9 mouse cellular contexts compared by ENCODE assay signal in the genomic region with DNA sequence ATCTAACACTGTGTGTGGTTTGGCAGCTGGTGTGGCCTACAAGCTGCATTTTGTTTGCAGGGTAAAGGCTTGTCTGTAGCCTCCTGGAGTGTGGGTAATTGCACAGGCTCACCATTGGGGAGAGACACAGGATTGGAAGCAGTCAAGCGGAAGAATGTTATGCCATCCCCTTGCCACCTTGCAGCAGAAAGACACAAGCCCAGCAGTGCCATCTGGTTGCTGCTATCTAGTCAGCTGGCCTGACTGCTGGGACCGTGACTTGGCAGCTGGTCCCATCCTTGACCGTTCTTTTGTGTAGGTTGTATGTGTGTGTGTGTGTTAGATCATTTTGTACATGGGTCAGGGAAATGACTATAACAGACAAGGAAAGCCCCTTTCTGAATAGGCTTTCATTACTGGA. TPM values are rescaled to one million over a fixed set of nuclear protein-coding genes. Genes with fewer than 3 reads are reported as not detected.
DNase-seq lines count a peak whose midpoint lies in the region; ATAC-seq and TF ChIP-seq lines count a peak whose summit lies in the region.
"Had no signal": no experiment of that assay in that cellular context is flagged by ENCODE, and none has a peak within 500 bp of the region (broad histone marks: within the 10 kb centered on the region; RNA-seq: fewer than 3 reads in every experiment).

No protein-coding gene starts in this region.

- no peaks in the 10 kb centered on the region for H3K4me1 ChIP-seq in liver, embryonic 14.5 days (replicated peaks; ENCODE audit: control insufficient read depth in 2 of 2, insufficient read depth in 2 of 2, low read length in 1 of 2)
- H3K4me1 ChIP-seq in liver, postnatal 0 days (ENCODE audit: insufficient read depth), result no peaks in the 10 kb centered on the region; the same call in 1 of the 2 replicates
- no peaks in the 10 kb centered on the region for H3K4me1 ChIP-seq in hindbrain, embryonic 10.5 days (replicated peaks)

- 0 out of 2 replicates have a peak, but pooled peaks have one; percentile 3 for TF ChIP-seq CTCF in liver, embryonic 14.5 days (IDR thresholded peaks at IDR 0.05; ENCODE audit: low read depth)
- no peak for TF ChIP-seq CTCF in liver, postnatal 0 days (IDR thresholded peaks at IDR 0.05; ENCODE audit: low read depth)

- peaks cover 9% of the 10 kb centered on the region for H3K36me3 ChIP-seq in liver, embryonic 14.5 days (replicated peaks; ENCODE audit: control insufficient read depth, insufficient read depth, low read depth)
- H3K36me3 ChIP-seq in liver, postnatal 0 days (replicated peaks; ENCODE audit: insufficient read depth, low read length), result peaks cover 22% of the 10 kb centered on the region
- H3K36me3 ChIP-seq in hindbrain, embryonic 10.5 days, result peaks cover 75% of the 10 kb centered on the region

- no peak for TF ChIP-seq EP300 in liver, embryonic 14.5 days (IDR thresholded peaks at IDR 0.05; ENCODE audit: low read depth)
- no peak for TF ChIP-seq EP300 in liver, postnatal 0 days (IDR thresholded peaks at IDR 0.05; ENCODE audit: low read depth)

- no peak for DNase-seq in liver, embryonic 14.5 days (ENCODE audit: low read depth in 3 of 3, low spot score in 3 of 3)
- no peak for DNase-seq in liver, postnatal 0 days
- DNase-seq in hindbrain, embryonic 10.5 days (ENCODE audit: low spot score), result no peak
- DNase-seq in left cerebral cortex, postnatal 36 days (ENCODE audit: low spot score in 2 of 2), result peak; percentile 48 to 59
- DNase-seq in right cerebral cortex, postnatal 4 days, result peak; percentile 19
- DNase-seq in gastrocnemius, postnatal 36 days, result no peak
- no peak for DNase-seq in urinary bladder, adult 2 months (ENCODE audit: low spot score)
- no peak for DNase-seq in gastrocnemius, adult 18-20 months (ENCODE audit: low spot score)

- 82% methylated on average over 3 of the region's 3 CpGs for WGBS in liver, embryonic 14.5 days (ENCODE audit: insufficient replicate concordance)
- WGBS in liver, postnatal 0 days (ENCODE audit: insufficient replicate concordance), result 88% methylated on average over 3 of the region's 3 CpGs
- WGBS in hindbrain, embryonic 10.5 days, result 87% methylated on average over 3 of the region's 3 CpGs

- no peak for ATAC-seq in liver, embryonic 14.5 days (ENCODE audit: insufficient read depth)
- no peak for ATAC-seq in liver, postnatal 0 days

- no peak overlapping the region for H3K9ac ChIP-seq in liver, embryonic 14.5 days (replicated peaks)
- H3K9ac ChIP-seq in liver, postnatal 0 days (replicated peaks), result no peak overlapping the region

- intact Hi-C loops in left cerebral cortex, postnatal 36 days (cut with DNase I), result loop anchor here (5.0 kb wide), 1 partner anchor 88 kb away; no protein-coding TSS in a partner anchor
- intact Hi-C loops in gastrocnemius, postnatal 36 days (cut with DNase I), result no loop called here

- H3K9me3 ChIP-seq in liver, embryonic 14.5 days (ENCODE audit: control insufficient read depth, low read length), result no peaks in the 10 kb centered on the region
- no peaks in the 10 kb centered on the region for H3K9me3 ChIP-seq in liver, postnatal 0 days (ENCODE audit: low read length)
- H3K9me3 ChIP-seq in hindbrain, embryonic 10.5 days, result no peaks in the 10 kb centered on the region

- H3K4me2 ChIP-seq in liver, embryonic 14.5 days (ENCODE audit: low read depth), result no peak overlapping the region
- H3K4me2 ChIP-seq in liver, postnatal 0 days (ENCODE audit: low read depth, low read length), result no peak overlapping the region

- no peaks in the 10 kb centered on the region for H3K27me3 ChIP-seq in liver, embryonic 14.5 days (ENCODE audit: control insufficient read depth, insufficient read depth, low read length)
- no peaks in the 10 kb centered on the region for H3K27me3 ChIP-seq in liver, postnatal 0 days (ENCODE audit: insufficient read depth, low read length)
- H3K27me3 ChIP-seq in hindbrain, embryonic 10.5 days (ENCODE audit: insufficient read depth, poor library complexity, severe bottlenecking), result no peaks in the 10 kb centered on the region

- no peak overlapping the region for H3K4me3 ChIP-seq in liver, embryonic 14.5 days (ENCODE audit: insufficient read depth in 1 of 2, low read depth in 2 of 2, low read length in 2 of 2)
- no peak overlapping the region for H3K4me3 ChIP-seq in liver, postnatal 0 days (ENCODE audit: low read depth, low read length)
- no peak overlapping the region for H3K4me3 ChIP-seq in hindbrain, embryonic 10.5 days

- no peak overlapping the region for H3K27ac ChIP-seq in liver, embryonic 14.5 days
- no peak overlapping the region for H3K27ac ChIP-seq in liver, postnatal 0 days (ENCODE audit: low read depth)
- H3K27ac ChIP-seq in hindbrain, embryonic 10.5 days, result peak overlapping the region; percentile 23; the same call in 1 of the 2 replicates
- H3K27ac ChIP-seq: macrophage had no signal

RNA-seq across cellular contexts. Expression of gene Dync1i2, which starts 33.9 kb away (rescaled TPM):
- 15.2 and 24.8 TPM in 2 replicates for polyA plus RNA-seq in liver, embryonic 14.5 days (2012; rRNA removed)
- polyA plus RNA-seq in liver, embryonic 14.5 days (2014; fragmentation: Nextera tagmentation; extraction: Ambion mirVana), result 29.9 and 36.7 TPM in 2 replicates
- 20.9 and 21.5 TPM in 2 replicates for polyA plus RNA-seq in liver, postnatal 0 days (2015; fragmentation: Nextera tagmentation; extraction: Ambion mirVana)
- 116 and 123 TPM in 2 replicates for polyA plus RNA-seq in hindbrain, embryonic 10.5 days (2016; fragmentation: Nextera tagmentation; extraction: Ambion mirVana)
- 100 to 1,000 TPM; 115 to 142 TPM for total RNA-seq in left cerebral cortex, postnatal 36 days (2021)
- total RNA-seq in gastrocnemius, postnatal 36 days (2021), result 10 to 100 TPM; 39.0 to 39.6 TPM
- polyA plus RNA-seq in urinary bladder, adult 2 months (2012; rRNA removed), result 80.1 and 82.6 TPM in 2 replicates
- 10 to 100 TPM; 40.4 to 42.3 TPM for total RNA-seq in gastrocnemius, adult 18-20 months (2021)

Comparison
In these comparisons a context has a peak if more than half of its experiments do, and no peak if none do; other contexts are left out.
1. DNase-seq: peak in left cerebral cortex, postnatal 36 days (2 of 2) and right cerebral cortex, postnatal 4 days (single experiment); none in liver, embryonic 14.5 days (0 of 3), liver, postnatal 0 days (single experiment), hindbrain, embryonic 10.5 days (single experiment), gastrocnemius, postnatal 36 days (0 of 2), urinary bladder, adult 2 months (single experiment) and gastrocnemius, adult 18-20 months (single experiment).